Mouse (Mus musculus): ENCODE measurements around the gene Hmg20a.

- no peak for TF ChIP-seq CTCF (IDR thresholded peaks at IDR 0.05; ENCODE audit: extremely low read depth, insufficient read length, insufficient replicate concordance, low read depth, low read length)
- TF ChIP-seq POLR2A (IDR thresholded peaks at IDR 0.05; ENCODE audit: low read depth, low read length) = no peak
Measured at GRCm38 (mm10) chr9:56485423-56485822, 67.0 kb downstream of the Hmg20a start.

All from small intestine, adult 2 months (tissue).